Mouse (Mus musculus) brain, adult 2 months (tissue): ENCODE measurements around the gene Fmnl3.

Source experiments
- DNase-seq: peaks from one replicate; pipeline ENCODE4 v3.0.0; 2011; ENCODE audit warnings: low read depth, low spot score

Gene Fmnl3

DNA sequence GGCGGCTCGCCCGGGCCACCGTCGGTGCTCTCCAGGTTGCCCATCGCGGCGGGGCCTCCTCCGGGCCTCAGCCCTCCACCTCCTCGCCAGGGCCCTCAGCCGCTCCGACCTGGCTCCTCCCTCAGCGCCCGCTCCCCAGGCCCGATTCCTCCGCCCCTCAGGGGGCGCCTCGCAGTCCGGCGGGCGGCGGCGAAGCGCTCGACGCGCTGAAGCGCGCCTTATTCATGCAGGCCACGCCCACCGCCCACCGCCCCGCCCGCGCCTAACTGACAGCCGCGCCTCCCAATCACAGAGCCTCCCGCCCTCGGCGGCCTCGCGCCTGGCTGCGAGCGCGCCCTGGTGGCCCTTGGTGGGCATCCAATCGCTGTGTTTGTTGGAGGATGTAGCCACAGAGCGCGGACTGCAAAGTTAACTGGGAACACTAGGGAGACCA, at the start of gene Fmnl3:
TSS of gene Fmnl3 (minus strand) at position 224 of the 433 bp plus-strand sequence.
- peak; percentile 95 for DNase-seq

DNA sequence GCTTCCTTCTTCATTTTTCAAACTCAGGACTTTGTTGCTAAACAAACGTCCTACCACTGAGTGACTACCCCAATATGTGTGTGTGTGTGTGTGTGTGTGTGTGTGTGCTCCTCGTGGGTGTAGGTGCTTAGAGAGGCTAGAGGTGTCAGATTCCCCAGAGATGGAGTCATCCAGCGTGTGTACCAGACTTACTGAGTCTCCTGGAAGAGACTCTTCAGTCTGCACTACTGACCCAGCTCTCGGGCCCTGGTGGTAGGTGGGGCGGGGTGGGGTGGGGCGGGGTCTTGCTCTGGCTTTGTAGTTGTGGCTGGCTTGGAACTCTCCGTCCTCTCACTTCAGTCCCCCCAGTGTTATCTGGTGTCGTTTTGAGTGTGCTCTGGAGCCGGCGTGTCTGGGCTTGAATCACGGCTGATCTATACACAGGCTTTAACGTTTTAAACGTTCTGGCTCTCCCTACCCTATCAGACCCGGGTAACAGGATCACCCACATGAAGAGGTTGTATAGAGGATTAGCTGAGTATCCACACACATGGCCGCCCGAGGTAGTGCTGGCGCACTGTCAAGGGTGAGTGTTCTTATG, 47.5 kb upstream of the Fmnl3 start:
- no peak for DNase-seq

DNA sequence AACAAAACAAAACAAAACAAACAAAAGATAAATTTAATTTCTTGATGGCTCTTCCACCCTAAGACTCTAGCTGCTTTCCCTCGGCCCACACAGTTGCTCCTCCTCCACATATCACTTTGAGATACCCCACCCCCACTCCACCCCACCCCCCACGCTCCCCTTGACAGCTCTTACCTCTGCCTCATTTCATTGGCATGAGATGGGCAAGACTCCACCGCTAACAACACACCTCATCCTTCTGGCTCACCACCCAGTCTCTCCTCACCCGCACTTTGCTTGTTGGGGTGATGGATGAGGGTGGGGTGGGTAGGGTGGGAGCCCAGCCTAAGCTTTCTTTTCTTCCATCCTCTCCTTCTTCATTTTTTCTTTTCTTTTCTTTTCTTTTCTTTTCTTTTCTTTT, 46.7 kb upstream of the Fmnl3 start:
- DNase-seq, result no peak

DNA sequence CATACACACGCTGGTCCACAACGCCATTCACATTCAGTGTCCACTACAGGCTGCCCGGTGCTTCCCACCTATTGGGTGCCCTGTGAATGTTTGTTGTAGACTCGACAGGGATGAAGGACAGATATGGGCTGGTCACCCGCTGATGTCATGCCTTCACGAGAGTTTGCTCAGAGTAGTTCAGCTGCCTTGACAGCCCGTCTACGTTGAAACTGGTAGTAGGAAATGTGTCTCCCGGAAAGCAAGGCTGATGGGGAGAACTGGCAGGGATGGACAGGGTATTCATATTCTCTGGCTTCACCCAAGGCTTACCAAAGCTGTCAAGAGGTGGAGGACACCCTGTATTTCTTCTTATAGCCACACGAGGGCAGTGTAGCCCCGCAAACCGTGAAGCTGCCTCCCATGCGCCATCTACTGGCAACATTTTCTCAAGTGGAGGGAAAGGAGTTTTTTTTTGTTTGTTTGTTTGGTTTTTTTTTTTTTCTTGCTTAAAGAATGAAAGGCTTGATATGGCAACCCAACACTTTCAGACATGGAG, 46.1 kb upstream of the Fmnl3 start:
- peak; percentile 93 for DNase-seq

DNA sequence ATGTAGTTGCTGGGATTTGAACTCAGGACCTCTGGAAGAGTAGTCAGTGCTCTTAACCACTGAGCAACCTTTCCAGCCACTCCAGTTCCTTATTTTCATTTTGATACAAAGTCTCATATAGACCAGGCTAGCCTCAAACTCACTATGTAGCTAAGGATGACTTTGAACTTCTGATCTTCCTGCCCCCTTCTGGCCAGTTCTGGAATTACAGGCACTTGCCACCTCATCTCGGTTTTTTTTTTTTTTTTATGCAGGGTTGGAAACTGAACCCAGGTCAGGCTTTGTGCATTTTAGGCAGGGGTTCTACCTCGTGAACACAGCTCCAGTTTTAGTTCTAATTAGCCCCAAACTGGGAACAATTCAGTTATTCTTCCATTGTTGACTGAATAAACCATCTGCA, 45.5 kb upstream of the Fmnl3 start:
- peak; percentile 62 for DNase-seq

DNA sequence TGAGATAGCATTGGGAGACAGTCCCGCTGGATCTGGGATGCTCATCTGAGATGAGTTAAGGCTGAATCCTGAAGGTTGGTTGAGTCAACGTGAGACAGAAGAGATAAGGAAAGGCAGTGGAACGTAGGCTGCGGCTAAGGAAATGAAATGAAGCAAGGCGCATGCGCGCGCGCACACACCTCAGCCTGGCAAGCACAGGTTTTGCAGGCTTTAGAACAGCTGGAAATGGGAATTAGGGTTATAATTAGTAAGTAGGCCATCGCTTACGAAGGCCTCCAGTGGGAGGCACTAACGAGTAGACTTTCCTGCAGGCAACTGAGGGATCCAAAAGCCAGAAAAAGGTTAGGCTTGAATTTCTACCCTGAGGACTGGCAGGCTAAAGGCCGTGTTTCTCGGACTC, 41.5 kb upstream of the Fmnl3 start:
- peak; percentile 88 for DNase-seq

DNA sequence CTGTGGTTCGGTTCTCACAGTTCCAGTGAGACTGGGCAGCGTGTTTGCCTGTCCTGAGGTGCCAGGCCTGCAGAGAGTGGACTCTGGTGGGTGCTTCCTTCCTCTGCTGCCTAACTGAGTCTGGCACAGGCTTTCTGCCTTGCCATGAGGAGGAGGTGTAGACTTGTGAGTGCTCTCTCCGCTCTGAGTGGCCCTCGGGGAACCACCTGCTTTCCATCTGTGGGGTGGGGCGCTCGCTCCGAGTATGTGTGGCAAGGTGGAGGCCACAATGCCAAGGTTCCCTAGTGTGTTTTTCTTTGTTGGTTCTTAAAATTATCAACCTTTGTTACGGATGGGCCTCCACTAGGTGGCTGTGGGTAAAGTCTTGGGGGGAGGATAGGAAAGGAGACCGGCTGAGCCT, 38.6 kb upstream of the Fmnl3 start:
- no peak for DNase-seq

DNA sequence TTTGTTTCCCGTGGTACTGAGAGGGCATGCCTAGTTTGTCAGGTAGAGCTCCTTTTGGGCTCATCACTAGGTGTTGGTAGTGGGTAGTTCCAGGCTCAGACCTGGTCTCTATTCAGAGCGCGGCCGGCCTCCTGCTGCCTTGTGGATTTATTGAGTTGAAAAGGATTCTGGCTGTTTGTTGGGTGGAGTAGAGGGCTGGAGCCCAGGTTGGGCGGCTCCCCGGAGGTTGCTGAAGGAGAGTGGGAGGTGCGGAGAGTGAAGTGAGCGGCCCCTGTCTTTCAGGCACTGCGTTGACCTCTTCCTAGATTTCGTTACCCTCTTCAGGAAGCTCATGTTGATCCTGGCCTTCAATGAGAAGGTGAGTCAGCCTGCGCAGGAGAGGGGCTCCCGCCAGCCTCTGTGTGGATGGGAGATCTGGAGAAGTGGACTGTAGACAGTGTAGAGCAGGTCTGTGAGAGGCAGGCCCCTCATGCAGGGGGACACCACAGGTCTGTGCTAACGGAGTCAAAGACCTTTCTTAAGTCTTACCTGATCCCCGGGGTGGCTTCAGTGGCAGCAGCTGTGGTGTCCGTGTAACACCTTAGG, 36.8 kb upstream of the Fmnl3 start:
- no peak for DNase-seq

DNA sequence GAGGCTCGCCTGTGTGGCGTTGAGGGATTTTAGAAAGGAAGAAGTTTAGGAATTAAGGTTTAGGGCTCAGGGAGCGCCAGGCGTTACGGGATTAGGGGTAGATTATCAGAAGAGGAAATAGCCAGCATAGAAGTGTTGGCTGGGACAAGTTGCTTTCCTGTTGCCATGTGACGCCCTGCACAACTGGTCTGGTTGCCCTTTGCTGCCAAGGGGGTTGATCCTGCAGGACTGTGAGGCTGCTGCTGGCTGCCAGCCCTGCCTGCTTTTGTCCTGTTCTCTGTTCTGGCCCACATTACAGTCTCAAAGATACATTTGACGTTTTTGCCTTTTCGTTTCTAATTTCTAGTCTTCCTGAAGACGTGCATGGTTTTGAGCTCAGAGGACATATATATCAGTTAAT, 34.9 kb upstream of the Fmnl3 start:
- DNase-seq, result no peak

DNA sequence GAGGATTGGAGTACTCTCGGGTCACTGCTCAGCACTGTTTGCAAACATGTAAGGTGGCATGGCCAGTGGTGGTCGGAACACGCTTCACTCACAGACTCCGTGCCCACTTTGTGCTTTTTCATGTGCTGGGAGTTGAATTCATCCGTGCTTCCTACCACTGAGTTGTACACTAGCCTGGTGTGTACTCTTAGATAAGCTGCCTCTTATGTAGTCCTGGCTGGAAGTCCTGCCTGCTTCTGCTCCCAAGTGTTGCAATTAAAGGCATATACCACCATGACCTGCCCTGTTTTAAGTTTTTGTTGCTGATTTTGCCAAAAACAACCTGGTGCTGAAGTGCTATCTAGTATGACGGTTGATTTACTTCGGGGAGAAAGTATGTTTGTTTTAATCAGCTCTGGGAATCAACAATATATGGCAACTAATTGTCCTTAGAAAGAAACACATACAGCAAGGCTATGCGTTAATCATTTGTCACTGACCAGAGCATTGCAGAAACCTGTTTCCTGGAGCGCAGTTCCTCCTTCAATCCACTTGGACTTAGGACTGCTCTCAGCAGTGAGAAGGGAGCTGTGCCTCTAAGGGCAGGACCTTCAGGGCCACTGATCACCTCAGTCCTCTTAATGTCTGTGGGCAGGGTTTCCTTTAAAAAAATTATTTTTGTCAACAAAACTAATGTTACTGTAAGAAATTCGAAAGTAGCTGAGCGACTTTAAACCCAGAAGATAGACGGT, 33.0 kb upstream of the Fmnl3 start:
- no peak for DNase-seq

DNA sequence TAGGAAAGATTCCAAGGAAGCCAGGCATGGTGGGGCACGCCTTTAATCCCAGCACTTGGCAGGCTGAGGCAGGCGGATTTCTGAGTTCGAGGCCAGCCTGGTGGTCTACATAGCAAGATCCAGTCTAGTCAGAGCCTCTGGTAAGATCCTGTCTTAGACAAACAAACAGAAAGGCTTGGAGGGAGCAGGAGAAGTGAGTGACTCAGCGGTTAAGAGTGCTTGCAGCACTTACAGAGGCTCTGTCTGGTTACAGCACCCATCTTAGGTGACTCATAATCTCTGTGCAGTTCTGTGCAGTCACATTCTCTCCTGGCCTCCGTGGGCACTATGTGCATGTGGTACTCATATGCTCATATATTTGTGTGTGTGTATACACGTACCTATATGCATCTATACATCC, 30.3 kb upstream of the Fmnl3 start:
- peak; percentile 79 for DNase-seq

DNA sequence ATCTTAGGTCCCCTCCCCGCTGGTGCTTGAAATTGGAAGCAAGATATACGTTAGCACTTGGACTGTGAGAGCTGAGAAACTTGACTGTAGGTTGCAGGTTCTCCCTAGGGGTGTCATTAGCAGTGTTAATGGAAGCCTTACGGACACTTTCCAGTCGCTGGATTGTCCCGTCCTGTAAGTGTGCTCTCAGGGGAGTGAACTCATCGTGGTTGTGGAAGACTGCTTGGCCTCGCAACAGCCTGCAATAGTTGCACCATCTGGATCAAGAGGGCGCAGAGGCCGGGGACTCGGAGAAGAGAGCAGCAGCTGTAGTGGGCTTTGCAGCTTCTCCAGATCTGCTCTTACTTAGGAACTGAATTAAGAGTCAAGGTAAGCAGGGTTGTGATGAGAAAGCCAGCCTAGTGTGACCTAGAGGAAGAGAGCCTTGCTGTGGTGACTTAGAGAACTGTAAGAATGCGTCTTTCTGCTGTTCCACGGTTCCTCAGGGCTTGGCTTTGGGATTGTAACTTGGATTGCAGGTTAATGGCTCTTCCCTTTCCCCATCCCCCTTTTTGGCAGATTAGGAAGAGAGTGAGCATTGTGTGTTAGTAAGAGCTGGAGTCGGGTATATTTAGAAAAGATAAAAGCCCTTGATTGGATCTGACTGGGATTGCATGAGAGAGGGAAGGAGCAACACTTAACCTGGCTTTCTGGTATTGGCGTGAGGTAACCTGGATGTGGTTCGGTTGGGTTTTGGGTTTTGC, 29.4 kb upstream of the Fmnl3 start:
- no peak for DNase-seq

DNA sequence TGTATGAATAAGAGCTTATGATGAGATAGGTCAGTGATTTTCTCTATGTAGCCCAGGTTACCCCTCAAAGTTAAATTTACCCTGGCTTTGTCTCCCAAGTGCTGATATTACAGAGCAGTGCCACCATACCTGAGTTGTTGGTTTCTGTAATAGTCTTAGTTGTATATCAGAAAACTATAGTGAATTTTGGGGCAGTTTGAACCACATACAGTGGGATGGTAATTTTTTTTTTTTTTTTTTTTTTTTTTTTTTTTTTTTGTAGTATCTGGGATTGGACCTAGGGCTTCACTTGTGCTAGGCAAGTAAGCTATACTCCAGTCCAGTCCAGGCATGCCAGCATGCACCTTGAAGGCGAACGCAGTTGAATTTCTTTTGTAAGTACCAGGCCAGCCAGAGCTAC, 27.3 kb upstream of the Fmnl3 start:
- no peak for DNase-seq

DNA sequence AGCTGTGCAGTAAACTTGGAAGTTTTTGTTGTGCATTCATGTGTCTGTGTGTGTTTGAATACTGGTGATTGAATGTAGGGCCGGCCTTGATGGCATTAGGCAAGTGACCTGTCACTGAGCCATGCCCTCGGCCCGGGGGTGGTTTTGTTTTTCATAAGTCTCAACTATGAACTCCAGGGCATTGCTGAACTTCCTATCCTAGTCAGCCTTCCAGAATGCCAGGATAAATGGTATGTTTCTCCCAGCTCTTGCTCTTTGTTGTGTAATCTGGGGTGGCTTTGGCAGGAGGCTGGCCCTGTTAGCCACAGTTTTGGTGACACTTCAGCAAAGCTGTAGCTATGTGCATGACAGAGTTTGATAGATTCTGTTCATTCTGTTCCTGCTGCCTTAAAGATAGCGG, 26.6 kb upstream of the Fmnl3 start:
- peak; percentile 45 for DNase-seq

DNA sequence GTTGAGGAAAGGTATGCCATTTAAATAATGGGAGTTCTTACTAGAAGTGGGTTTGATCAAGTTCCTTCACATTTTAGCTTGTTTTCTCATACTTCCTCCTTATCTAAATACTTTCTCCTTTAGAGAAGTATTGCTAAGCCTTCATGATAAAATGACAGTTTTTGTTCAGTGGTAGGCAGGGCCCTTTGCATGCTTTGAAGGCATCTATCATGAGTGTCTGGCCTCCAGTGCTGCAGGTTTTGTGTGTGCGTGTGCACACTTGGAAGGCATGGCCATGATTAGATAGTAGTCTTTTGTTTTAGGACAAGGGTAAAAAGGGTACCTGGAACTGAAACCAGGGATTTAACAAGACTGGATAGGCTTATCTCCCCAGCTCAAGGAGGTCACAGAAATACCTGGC, 26.2 kb upstream of the Fmnl3 start:
- no peak for DNase-seq

DNA sequence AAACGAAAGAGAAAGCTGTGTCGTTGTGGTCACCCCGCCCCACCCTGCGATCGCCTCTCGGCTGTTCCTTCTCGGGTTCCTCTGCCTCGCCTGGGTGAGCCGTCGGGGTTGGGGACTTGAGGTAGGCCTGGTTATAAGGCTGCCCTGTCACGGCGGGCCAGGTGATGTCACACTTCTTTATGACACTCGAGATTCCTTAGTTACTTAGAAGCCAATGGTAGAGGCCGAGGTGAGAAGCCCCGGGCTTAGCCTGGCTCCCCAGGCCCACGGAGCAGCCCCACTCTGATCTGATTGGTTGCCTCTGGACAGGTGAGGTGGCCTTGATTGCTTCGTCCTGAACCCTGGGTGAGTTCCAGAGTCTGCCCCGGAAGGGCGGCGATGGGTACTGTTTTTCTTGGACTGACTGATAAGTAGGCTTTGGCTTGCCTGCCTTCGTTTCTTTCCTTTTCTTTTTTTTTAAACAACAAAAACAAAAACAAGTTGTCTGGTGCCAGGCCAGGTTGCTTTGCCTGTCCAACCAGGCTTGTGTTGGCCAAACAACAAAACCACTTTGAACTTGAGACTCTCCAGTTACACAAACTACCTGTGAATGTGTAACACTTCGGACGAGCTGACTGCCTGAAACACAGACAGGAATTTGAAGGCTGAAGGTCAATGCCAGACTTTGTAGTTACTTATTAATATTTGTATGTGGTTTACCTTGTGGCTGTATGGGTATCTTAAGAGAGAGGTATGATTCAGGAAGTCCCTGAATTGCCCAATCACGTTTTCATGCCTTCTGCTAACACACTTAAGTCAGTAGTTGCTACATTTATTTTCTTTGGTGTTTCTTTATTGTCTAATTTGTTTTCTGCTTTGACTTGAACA, 23.3 kb upstream of the Fmnl3 start:
- DNase-seq, result peak; percentile 63

DNA sequence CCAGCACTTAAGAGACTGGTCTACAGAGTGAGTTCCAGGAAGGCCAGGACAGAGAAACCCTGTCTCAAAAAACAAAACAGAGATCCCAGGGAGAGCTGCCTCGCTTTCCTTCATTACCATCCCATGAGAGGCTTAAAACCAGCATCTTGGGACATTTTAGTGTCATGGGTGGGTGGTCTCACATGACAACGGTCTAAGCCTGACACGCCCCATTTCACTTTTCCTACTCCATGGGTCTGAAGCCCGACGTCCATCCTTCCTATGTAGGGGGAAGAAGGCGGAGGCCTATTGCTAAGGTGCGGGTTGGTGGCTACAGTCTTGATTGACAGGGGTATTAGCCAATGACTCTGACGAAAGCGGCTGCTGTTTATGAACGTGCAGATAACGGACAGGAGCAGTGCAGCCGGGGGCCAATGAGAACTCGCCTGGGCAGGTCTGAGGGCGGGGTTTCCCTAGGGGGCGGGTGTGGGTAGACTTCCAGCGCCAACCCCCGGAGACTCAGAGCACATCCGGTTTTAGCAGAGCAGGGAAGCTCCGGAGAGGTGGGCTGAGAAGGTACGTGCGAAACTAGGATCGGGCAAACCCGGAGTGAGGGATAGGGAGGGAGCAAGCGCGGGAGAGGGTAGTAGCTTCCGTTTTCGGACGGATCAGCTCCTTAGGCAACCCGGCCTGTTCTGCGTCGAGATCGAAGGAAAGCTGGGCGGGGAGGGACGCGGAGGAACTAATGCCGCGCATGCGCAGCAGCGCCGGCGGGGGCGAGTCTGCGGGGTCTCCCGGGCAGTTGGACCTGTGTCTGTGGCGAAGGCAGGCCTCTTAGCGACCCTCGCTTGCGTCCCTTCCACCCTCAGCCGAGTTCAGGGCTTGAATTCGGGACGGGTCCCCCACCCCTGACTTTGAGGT, 22.5 kb upstream of the Fmnl3 start, which contains the start of gene Tmbim6:
TSS of gene Tmbim6 (plus strand) at position 397 of the 900 bp plus-strand sequence.
- DNase-seq, result peak; percentile 100

DNA sequence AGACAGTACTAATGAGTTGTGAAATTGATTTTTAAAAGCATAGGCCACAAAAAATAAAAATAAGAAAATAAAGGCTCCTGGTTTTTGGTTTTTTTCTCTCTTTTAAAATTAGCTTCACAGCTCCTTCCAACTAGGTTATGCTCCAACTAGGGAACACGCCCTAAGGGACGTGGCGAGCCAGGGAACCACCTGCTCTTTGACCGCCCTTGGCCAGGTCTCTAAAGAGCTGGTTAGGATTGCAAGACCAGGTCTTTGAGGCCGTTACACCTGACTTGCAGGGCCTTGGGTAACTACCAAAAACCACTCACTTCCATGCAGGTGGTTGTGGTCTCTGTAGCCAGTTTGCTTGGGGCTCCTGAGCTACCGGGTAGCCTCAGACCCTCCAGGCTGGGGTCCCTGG, 21.7 kb upstream of the Fmnl3 start:
- DNase-seq, result no peak

DNA sequence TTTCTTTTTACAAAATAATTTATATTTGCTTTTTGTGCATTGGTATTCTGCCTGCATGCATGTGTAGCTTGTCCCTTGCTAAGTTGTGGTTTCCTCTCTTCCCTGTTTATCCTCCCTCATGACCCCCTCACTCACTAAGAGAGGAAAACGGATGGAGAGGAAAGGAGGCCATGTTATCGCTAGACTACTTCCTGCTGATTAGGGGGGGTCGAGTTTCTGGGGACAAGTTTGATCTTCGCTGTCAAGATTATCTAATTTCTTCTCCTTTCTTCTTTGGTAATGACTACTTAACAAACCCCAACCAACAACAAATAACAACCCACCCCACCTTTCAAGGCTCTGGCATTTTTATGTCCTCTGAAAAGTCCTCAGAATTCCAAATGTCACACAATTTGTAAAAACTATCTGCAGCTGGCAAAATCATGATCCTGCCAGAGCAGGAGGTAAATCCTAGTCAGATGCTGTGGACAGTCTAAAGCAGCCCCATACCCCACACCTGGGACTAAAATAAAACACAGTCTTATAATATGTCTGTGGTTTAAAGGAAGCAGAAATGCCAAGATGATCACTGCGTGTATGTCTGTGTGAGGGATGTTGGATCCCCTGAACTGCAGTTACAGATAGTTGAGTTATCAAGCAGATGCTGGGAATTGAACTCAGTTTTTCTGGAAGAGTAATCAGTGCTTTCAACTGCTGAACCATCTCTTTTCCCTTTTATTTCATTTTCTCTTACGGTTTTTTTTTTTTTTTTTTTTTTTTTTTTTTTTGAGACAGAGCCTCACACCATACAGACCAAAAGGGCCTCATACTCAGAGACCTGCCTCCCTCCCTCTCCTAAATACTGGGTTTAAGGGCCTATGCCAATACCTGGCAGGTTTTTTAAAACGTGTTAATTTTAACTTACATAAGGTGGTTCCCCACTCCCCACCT, 20.5 kb upstream of the Fmnl3 start:
- no peak for DNase-seq
